Mouse (Mus musculus) liver, embryonic 14.5 days (tissue): ENCODE measurements around the gene Fbxo39. TPM values are rescaled to one million over a fixed set of nuclear protein-coding genes. Genes with fewer than 3 reads are reported as not detected.
"Not testable (repeated sequence)": the region's sequence is repeated elsewhere in the genome, so short reads cannot be mapped to it uniquely, and the experiment has no call there.

ENCODE experiments used
- ATAC-seq: fragments of 200-750 bp; cut with Nextera tagmentation; 2 replicates; pipeline ENCODE4 v1.8.0; 2017; ENCODE audit warnings: moderate number of reproducible peaks, mild to moderate bottlenecking, moderate library complexity; ENCODE audit not compliant: insufficient read depth
- DNase-seq, 3 experiments: peaks; one replicate each; pipeline ENCODE4 v3.0.0-alpha.2; 2012 to 2013; ENCODE audit warnings: low read depth in 3 of 3, low spot score in 3 of 3
- H3K27ac ChIP-seq: fragments of 300-500 bp; sonication (generic); 2 replicates; pipeline ENCODE4 v1.5.1; 2014; ENCODE audit warnings: moderate library complexity, mild to moderate bottlenecking, control low read depth, inconsistent platforms
- H3K27me3 ChIP-seq: fragments of 300-500 bp; sonication (generic); 2 replicates; pipeline ENCODE4 v1.6.1; 2014; ENCODE audit warnings: mild to moderate bottlenecking, low read length, moderate library complexity; ENCODE audit not compliant: control insufficient read depth, insufficient read depth
- H3K36me3 ChIP-seq: fragments of 300-500 bp; sonication (generic); replicated peaks from 2 replicates; pipeline ENCODE4 v1.6.1; 2014; ENCODE audit warnings: low read depth; ENCODE audit not compliant: control insufficient read depth, insufficient read depth
- H3K4me1 ChIP-seq, 2 experiments: fragments of 200-500 bp in 1 of 2; fragments of 300-500 bp in 1 of 2; sonication (generic) in 1 of 2; replicated peaks; 2 replicates each; pipeline ENCODE4 v1.6.1; 2012 to 2014; ENCODE audit warnings: antibody characterized with exemption in 1 of 2, inconsistent platforms in 1 of 2, low read length in 1 of 2; ENCODE audit not compliant: control insufficient read depth in 2 of 2, insufficient read depth in 2 of 2
- H3K4me2 ChIP-seq: fragments of 300-500 bp; sonication (generic); 2 replicates; pipeline ENCODE4 v1.6.1; 2014; ENCODE audit warnings: low read depth, mild to moderate bottlenecking, control low read depth, moderate library complexity
- H3K4me3 ChIP-seq, 2 experiments: fragments of 200-500 bp in 1 of 2; fragments of 300-500 bp in 1 of 2; sonication (generic) in 1 of 2; 2 replicates each; pipeline ENCODE4 v1.5.1; 2012 to 2014; ENCODE audit warnings: low read depth in 2 of 2, low read length in 2 of 2, mild to moderate bottlenecking in 2 of 2, control low read depth in 1 of 2, inconsistent platforms in 1 of 2, moderate library complexity in 1 of 2; ENCODE audit not compliant: insufficient read depth in 1 of 2
- H3K9ac ChIP-seq: fragments of 300-500 bp; sonication (generic); replicated peaks from 2 replicates; pipeline ENCODE4 v1.6.1; 2014; ENCODE audit warnings: mild to moderate bottlenecking, control low read depth, moderate library complexity
- H3K9me3 ChIP-seq: fragments of 300-500 bp; sonication (generic); 2 replicates; pipeline ENCODE4 v1.6.1; 2016; ENCODE audit warnings: low read length, mixed read lengths; ENCODE audit not compliant: control insufficient read depth
- CTCF ChIP-seq: IDR thresholded peaks from 2 replicates; pipeline ENCODE4 v1.5.1; 2016; ENCODE audit warnings: antibody characterized with exemption, low read depth, control low read depth
- EP300 ChIP-seq: IDR thresholded peaks from 2 replicates; pipeline ENCODE4 v1.6.1; 2016; ENCODE audit warnings: antibody characterized with exemption, low read depth
- WGBS: fragments of 180-500 bp; shearing (Covaris S2); extraction: QIAGEN DNeasy Blood & Tissue Kit; methylation state at CpG from one replicate; pipeline ENCODE4 v1.1.7; 2014; ENCODE audit not compliant: insufficient replicate concordance; 5-methylcytosine and 5-hydroxymethylcytosine counted together
- polyA plus RNA-seq, 2 experiments: library from polyadenylated mRNA; depleted of rRNA in 1 of 2; stranded (reverse) in 1 of 2; unstranded in 1 of 2; fragments of >200 nt; fragmentation: Nextera tagmentation in 1 of 2; extraction: Ambion mirVana in 1 of 2; gene quantifications; 2 replicates each; pipeline versions ENCODE4 v1.2.1 to v1.2.3; 2012 to 2014

Fbxo39 gene
- polyA plus RNA-seq, 2 experiments = not detected

GRCm38 (mm10) chr11:72334653-72335052 lies 20.4 kb downstream of the Fbxo39 start:
- WGBS = 55% methylated on average over 4 of the region's 4 CpGs
- H3K9me3 ChIP-seq = no peaks in the 10 kb centered on the region
- ATAC-seq = no peak

GRCm38 (mm10) chr11:72336726-72337125 lies 22.5 kb downstream of the Fbxo39 start:
- Histone ChIP-seq H3K27me3 (no peaks in the 10 kb centered on the region), H3K4me3 (no peak overlapping the region), H3K9ac (no peak overlapping the region), H3K4me2 (no peak overlapping the region), H3K9me3 (no peaks in the 10 kb centered on the region), H3K27ac (no peak overlapping the region), H3K4me1 (no peaks in the 10 kb centered on the region), H3K36me3 (no peaks in the 10 kb centered on the region)
- TF ChIP-seq EP300 = no peak
- no peak for TF ChIP-seq CTCF
- DNase-seq (no peak), ATAC-seq (no peak)
- whole genome bisulfite sequencing = 57% methylated on average over 8 of the region's 8 CpGs

More at GRCm38 (mm10) chr11:72334653-72335052, 20.4 kb downstream of the Fbxo39 start:
- Histone ChIP-seq H3K36me3 (no peaks in the 10 kb centered on the region), H3K27me3 (no peaks in the 10 kb centered on the region), H3K9ac (no peak overlapping the region), H3K27ac (no peak overlapping the region), H3K4me3 (no peak overlapping the region), H3K4me1 (no peaks in the 10 kb centered on the region), H3K4me2 (no peak overlapping the region)
- TF ChIP-seq CTCF (no peak), EP300 (no peak)
- no peak for DNase-seq

DNA sequence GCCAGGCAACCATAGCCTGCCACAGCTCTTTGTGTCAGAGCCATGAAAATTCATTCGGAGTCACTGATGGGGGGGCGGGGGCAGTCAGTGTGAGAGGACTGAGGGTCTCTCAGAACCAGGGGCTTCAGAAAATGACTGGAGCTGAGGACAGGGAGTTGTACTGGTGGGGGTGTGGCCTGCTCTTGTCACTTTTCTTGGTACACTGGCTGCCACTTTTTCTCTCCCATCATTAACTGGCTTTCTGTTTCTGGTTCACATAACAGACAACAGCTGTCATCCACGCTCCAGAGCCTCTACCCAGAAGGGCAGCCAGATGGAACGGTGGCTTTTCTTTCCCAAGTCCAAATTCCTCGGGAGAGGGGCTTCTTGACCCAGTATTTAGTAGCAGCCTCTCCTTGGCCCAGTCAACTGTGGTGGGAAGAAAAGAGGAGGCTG lies 24.2 kb downstream of the Fbxo39 start:
- no peak for DNase-seq
- Histone ChIP-seq H3K4me1 (peaks cover 0 to 2% of the 10 kb centered on the region in 2 experiments; a peak in 1 of 4 replicates), H3K27ac (no peak overlapping the region), H3K36me3 (no peaks in the 10 kb centered on the region), H3K4me2 (no peak overlapping the region), H3K4me3 (no peak overlapping the region), H3K27me3 (no peaks in the 10 kb centered on the region), H3K9ac (no peak overlapping the region), H3K9me3 (no peaks in the 10 kb centered on the region)
- 55% methylated on average over 5 of the region's 5 CpGs for WGBS
- no peak for ATAC-seq
- TF ChIP-seq EP300 (no peak), CTCF (no peak)

DNA sequence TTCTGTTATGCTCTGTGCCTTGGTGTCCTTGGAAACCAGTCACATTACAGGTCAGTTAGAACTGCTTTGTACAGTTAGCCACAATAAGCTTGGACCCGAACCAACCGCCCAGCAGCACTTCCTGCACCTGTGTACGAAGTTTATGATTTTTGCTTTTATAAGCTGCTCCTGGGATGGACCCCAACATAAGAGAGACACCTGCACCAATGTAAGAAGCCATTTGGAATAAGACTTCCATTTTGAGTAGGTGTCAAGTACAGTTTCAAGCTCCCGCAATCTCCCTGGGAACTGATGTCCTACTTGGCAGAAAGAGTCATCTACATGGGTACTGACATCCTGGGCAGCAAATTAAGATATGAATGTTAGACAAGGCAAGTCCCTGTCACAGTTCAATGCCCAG lies 25.5 kb downstream of the Fbxo39 start:
- Histone ChIP-seq H3K9ac (no peak overlapping the region), H3K4me3 (no peak overlapping the region), H3K27me3 (no peaks in the 10 kb centered on the region), H3K4me2 (no peak overlapping the region), H3K4me1 (peaks cover 0 to 2% of the 10 kb centered on the region in 2 experiments; a peak in 1 of 4 replicates), H3K27ac (no peak overlapping the region), H3K9me3 (no peaks in the 10 kb centered on the region), H3K36me3 (no peaks in the 10 kb centered on the region)
- no peak for ATAC-seq
- no peak for DNase-seq
- 60% methylated on average over 4 of the region's 4 CpGs for WGBS
- TF ChIP-seq EP300 = no peak
- no peak for TF ChIP-seq CTCF

GRCm38 (mm10) chr11:72342549-72343237 lies 28.4 kb downstream of the Fbxo39 start:
- 8% methylated on average over 7 of the region's 7 CpGs for WGBS
- Histone ChIP-seq H3K27me3 (no peaks in the 10 kb centered on the region), H3K4me3 (no peak overlapping the region), H3K27ac (no peak overlapping the region), H3K9me3 (no peaks in the 10 kb centered on the region), H3K4me2 (no peak overlapping the region), H3K36me3 (no peaks in the 10 kb centered on the region), H3K9ac (no peak overlapping the region), H3K4me1 (peaks cover 0 to 2% of the 10 kb centered on the region in 2 experiments; a peak in 1 of 4 replicates)
- DNase-seq (peak; percentile 27 to 32 (median 28)), ATAC-seq (peak; percentile 43; the same call in 1 of the 2 replicates)
- TF ChIP-seq CTCF = peak; percentile 80
- TF ChIP-seq EP300 = no peak

- not testable (repeated sequence) for ATAC-seq, H3K4me1 ChIP-seq
- 67% methylated on average over 5 of the region's 5 CpGs for WGBS
Measured at GRCm38 (mm10) chr11:72343238-72343625, 29.0 kb downstream of the Fbxo39 start.

More at GRCm38 (mm10) chr11:72343238-72343625, 29.0 kb downstream of the Fbxo39 start:
- not testable (repeated sequence) for H3K36me3 ChIP-seq, H3K27ac ChIP-seq, H3K9ac ChIP-seq, DNase-seq, H3K27me3 ChIP-seq, H3K9me3 ChIP-seq, H3K4me2 ChIP-seq, H3K4me3 ChIP-seq
